Mouse (Mus musculus): ENCODE measurements around the gene Irf7. TPM values are rescaled to one million over a fixed set of nuclear protein-coding genes. Genes with fewer than 3 reads are reported as not detected.
"Not testable (repeated sequence)": the region's sequence is repeated elsewhere in the genome, so short reads cannot be mapped to it uniquely, and the experiment has no call there.

Gene Irf7
- polyA plus RNA-seq, 1 experiment: 2.3 TPM

DNA sequence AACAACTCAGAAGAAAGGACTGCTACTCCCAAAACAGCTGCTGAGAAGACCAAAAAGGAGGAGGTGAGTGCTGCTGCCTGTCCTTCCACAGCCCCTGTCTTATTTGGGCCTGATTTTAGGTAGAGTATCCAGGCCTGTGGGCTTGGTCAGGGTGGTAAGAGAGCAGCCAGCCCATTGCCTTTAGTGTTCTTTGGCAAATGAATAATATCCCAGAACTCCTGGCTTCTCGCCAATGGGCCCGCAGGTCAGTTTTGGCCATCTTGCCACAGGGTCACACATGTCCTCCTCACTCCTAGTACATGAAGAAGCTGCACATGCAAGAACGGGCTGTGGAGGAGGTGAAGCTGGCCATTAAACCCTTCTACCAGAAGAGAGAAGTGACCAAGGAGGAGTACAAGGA is 4.8 kb downstream of the Irf7 start:
- H3K27ac ChIP-seq (ENCODE audit: control insufficient read depth, insufficient read depth, low read depth, low read length): no peak overlapping the region
- H3K27me3 ChIP-seq (ENCODE audit: control insufficient read depth, insufficient read depth, low read length): no peaks in the 10 kb centered on the region
- H3K4me1 ChIP-seq (ENCODE audit: control insufficient read depth, insufficient read depth, low read length): no peaks in the 10 kb centered on the region; the same call in 1 of the 2 replicates
- no peak overlapping the region for H3K4me3 ChIP-seq (ENCODE audit: control insufficient read depth, low read depth, low read length)
- TF ChIP-seq POLR2A (IDR thresholded peaks at IDR 0.05; ENCODE audit: control insufficient read depth, low read depth, low read length): no peak; the same call in 1 of the 2 replicates
- TF ChIP-seq CTCF (IDR thresholded peaks at IDR 0.05; ENCODE audit: control insufficient read depth, insufficient read depth, insufficient replicate concordance, low read depth, low read length): no peak
- peaks cover 10% of the 10 kb centered on the region for H3K36me3 ChIP-seq (ENCODE audit: control insufficient read depth, insufficient read depth, low read length)

- Histone ChIP-seq H3K4me1 (ENCODE audit: control insufficient read depth, insufficient read depth, low read length) (no peaks in the 10 kb centered on the region), H3K4me3 (ENCODE audit: control insufficient read depth, low read depth, low read length) (no peak overlapping the region), H3K36me3 (ENCODE audit: control insufficient read depth, insufficient read depth, low read length) (peaks cover 12% of the 10 kb centered on the region), H3K27me3 (ENCODE audit: control insufficient read depth, insufficient read depth, low read length) (no peaks in the 10 kb centered on the region), H3K27ac (ENCODE audit: control insufficient read depth, insufficient read depth, low read depth, low read length) (no peak overlapping the region)
- TF ChIP-seq CTCF (IDR thresholded peaks at IDR 0.05; ENCODE audit: control insufficient read depth, insufficient read depth, insufficient replicate concordance, low read depth, low read length) (no peak), POLR2A (IDR thresholded peaks at IDR 0.05; ENCODE audit: control insufficient read depth, low read depth, low read length) (no peak)
These were observed 10.1 kb downstream of the Irf7 start for GRCm38 (mm10) chr7:141256159-141256558.

GRCm38 (mm10) chr7:141250486-141250885 is 15.8 kb downstream of the Irf7 start:
- not testable (repeated sequence) for H3K27me3 ChIP-seq (ENCODE audit: control insufficient read depth, insufficient read depth, low read length); H3K36me3 ChIP-seq (ENCODE audit: control insufficient read depth, insufficient read depth, low read length); H3K4me3 ChIP-seq (ENCODE audit: control insufficient read depth, low read depth, low read length); H3K4me1 ChIP-seq (ENCODE audit: control insufficient read depth, insufficient read depth, low read length); H3K27ac ChIP-seq (ENCODE audit: control insufficient read depth, insufficient read depth, low read depth, low read length)

GRCm38 (mm10) chr7:141231551-141231950 is 34.7 kb downstream of the Irf7 start:
- Histone ChIP-seq H3K27me3 (ENCODE audit: control insufficient read depth, insufficient read depth, low read length) (no peaks in the 10 kb centered on the region), H3K4me1 (ENCODE audit: control insufficient read depth, insufficient read depth, low read length) (peaks cover 5% of the 10 kb centered on the region), H3K36me3 (ENCODE audit: control insufficient read depth, insufficient read depth, low read length) (peaks cover 3% of the 10 kb centered on the region), H3K4me3 (ENCODE audit: control insufficient read depth, low read depth, low read length) (no peak overlapping the region), H3K27ac (ENCODE audit: control insufficient read depth, insufficient read depth, low read depth, low read length) (no peak overlapping the region)
- TF ChIP-seq CTCF (IDR thresholded peaks at IDR 0.05; ENCODE audit: control insufficient read depth, insufficient read depth, insufficient replicate concordance, low read depth, low read length): no peak
- no peak for TF ChIP-seq POLR2A (IDR thresholded peaks at IDR 0.05; ENCODE audit: control insufficient read depth, low read depth, low read length)

- Histone ChIP-seq H3K36me3 (ENCODE audit: control insufficient read depth, insufficient read depth, low read length) (peaks cover 3% of the 10 kb centered on the region), H3K27ac (ENCODE audit: control insufficient read depth, insufficient read depth, low read depth, low read length) (no peak overlapping the region), H3K4me3 (ENCODE audit: control insufficient read depth, low read depth, low read length) (no peak overlapping the region), H3K27me3 (ENCODE audit: control insufficient read depth, insufficient read depth, low read length) (no peaks in the 10 kb centered on the region), H3K4me1 (ENCODE audit: control insufficient read depth, insufficient read depth, low read length) (peaks cover 5% of the 10 kb centered on the region)
- TF ChIP-seq POLR2A (IDR thresholded peaks at IDR 0.05; ENCODE audit: control insufficient read depth, low read depth, low read length) (no peak), CTCF (IDR thresholded peaks at IDR 0.05; ENCODE audit: control insufficient read depth, insufficient read depth, insufficient replicate concordance, low read depth, low read length) (no peak)
These were observed 35.2 kb downstream of the Irf7 start for GRCm38 (mm10) chr7:141231111-141231510.

DNA sequence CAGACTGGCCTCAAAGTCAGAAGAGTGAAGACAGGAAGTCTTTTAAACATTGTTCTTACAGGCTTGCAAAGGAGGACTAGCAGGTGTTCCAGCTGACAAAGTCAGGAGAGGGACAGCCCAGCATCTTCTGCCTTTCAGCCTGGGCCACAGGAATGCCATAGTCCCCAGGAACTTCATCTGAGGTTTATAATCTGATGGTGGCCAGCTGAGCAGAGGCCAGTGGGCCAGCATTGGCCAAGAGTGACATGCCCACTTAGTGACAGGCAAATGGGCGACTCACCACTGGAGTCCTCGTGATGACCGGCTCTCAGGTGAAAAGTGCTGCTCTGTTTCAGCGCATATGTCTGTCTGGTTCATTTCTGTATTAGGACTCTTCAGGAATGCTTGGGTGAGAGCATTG is 35.7 kb downstream of the Irf7 start:
- peaks cover 5% of the 10 kb centered on the region for H3K4me1 ChIP-seq (ENCODE audit: control insufficient read depth, insufficient read depth, low read length)
- no peak overlapping the region for H3K27ac ChIP-seq (ENCODE audit: control insufficient read depth, insufficient read depth, low read depth, low read length)
- TF ChIP-seq CTCF (IDR thresholded peaks at IDR 0.05; ENCODE audit: control insufficient read depth, insufficient read depth, insufficient replicate concordance, low read depth, low read length) (no peak), POLR2A (IDR thresholded peaks at IDR 0.05; ENCODE audit: control insufficient read depth, low read depth, low read length) (no peak)
- H3K27me3 ChIP-seq (ENCODE audit: control insufficient read depth, insufficient read depth, low read length): no peaks in the 10 kb centered on the region
- H3K4me3 ChIP-seq (ENCODE audit: control insufficient read depth, low read depth, low read length): no peak overlapping the region
- peaks cover 3% of the 10 kb centered on the region for H3K36me3 ChIP-seq (ENCODE audit: control insufficient read depth, insufficient read depth, low read length)

DNA sequence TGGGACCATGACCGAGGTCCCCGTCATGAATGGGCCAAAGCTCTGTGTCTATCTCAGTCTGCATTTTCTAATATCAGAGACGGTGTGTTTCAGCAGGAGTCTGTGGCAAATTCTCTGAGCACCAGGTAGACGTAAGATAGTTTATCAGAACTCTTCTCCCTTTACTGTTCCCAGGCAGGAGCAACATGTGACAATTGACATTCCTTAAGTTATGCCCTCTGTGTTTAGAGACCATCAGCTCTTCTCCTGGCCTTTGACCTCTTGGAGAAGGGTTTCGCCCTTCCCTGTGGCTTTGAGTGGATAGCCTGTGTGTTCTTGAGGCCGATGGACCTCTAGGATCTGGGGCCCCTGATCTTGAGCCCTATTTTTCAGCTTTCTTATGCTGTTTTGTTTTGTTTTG is 36.6 kb downstream of the Irf7 start:
- peak overlapping the region; percentile 99; the same call in 1 of the 2 replicates for H3K27ac ChIP-seq (ENCODE audit: control insufficient read depth, insufficient read depth, low read depth, low read length)
- TF ChIP-seq POLR2A (IDR thresholded peaks at IDR 0.05; ENCODE audit: control insufficient read depth, low read depth, low read length) (no peak), CTCF (IDR thresholded peaks at IDR 0.05; ENCODE audit: control insufficient read depth, insufficient read depth, insufficient replicate concordance, low read depth, low read length) (no peak)
- peak overlapping the region; percentile 97 for H3K4me3 ChIP-seq (ENCODE audit: control insufficient read depth, low read depth, low read length)
- peaks cover 2% of the 10 kb centered on the region; the same call in 1 of the 2 replicates for H3K36me3 ChIP-seq (ENCODE audit: control insufficient read depth, insufficient read depth, low read length)
- H3K27me3 ChIP-seq (ENCODE audit: control insufficient read depth, insufficient read depth, low read length): no peaks in the 10 kb centered on the region
- H3K4me1 ChIP-seq (ENCODE audit: control insufficient read depth, insufficient read depth, low read length): peaks cover 5% of the 10 kb centered on the region
